9 mouse cellular contexts compared by ENCODE assay signal in the genomic region with DNA sequence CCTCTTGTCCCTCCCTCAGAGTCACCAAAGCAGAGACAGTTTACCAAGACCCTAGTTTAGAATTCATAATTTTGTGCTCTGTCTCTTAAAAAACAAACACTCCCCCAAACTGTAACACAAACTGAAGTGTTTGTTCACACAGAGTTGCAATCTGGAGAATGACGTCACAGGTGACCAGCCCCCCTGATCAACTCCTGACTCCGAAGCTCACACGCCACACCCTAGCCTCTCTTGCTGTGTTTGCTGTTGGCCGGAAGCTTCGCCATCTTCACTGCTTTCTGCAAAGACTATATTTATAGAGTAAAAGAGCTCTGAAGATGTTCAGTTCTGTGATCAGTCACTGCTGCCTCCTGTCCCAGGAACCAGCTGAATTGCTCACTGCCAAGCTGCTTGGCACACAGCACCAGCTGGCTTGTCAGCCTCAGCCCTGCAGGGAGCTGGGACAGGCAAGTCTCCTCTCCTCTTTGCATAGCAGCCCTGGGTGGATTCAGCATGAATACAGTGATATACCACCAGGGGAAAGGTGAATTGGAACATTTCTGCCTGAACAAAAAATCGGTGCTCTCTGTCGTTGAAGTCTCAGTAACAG. TPM values are rescaled to one million over a fixed set of nuclear protein-coding genes. Genes with fewer than 3 reads are reported as not detected.
A peak's percentile ranks its signal among the peaks of the same experiment; 100 is the strongest.
DNase-seq lines count a peak whose midpoint lies in the region; TF ChIP-seq lines count a peak whose summit lies in the region.
"Had no signal": no experiment of that assay in that cellular context is flagged by ENCODE, and none has a peak within 500 bp of the region (broad histone marks: within the 10 kb centered on the region; RNA-seq: fewer than 3 reads in every experiment).

No protein-coding gene starts in this region.

- no peaks in the 10 kb centered on the region for H3K36me3 ChIP-seq in thymus, adult 2 months (ENCODE audit: control insufficient read depth, insufficient read depth, low read length)

- no peaks in the 10 kb centered on the region for H3K27me3 ChIP-seq in thymus, adult 2 months (ENCODE audit: control insufficient read depth, insufficient read depth, low read length)
- H3K27me3 ChIP-seq: megakaryocyte, embryonic 14.5 days had no signal

- no peak overlapping the region for H3K27ac ChIP-seq in thymus, adult 2 months (ENCODE audit: control insufficient read depth, insufficient read depth, low read length)

- no peak overlapping the region for H3K4me3 ChIP-seq in thymus, adult 2 months (ENCODE audit: control insufficient read depth, insufficient read depth, low read length)
- H3K4me3 ChIP-seq: megakaryocyte, embryonic 14.5 days had no signal

- peak; percentile 60 to 63 for DNase-seq in left cerebral cortex, adult 18-20 months (ENCODE audit: low spot score in 2 of 2)
- DNase-seq in left cerebral cortex, adult 11 months (ENCODE audit: low spot score): no peak
- DNase-seq in cerebellum, postnatal 36 days: peak; percentile 63 to 70
- peak; percentile 11 to 71 for DNase-seq in left cerebral cortex, adult 8-10 months (ENCODE audit: low spot score in 2 of 2)
- peak; percentile 72 for DNase-seq in right cerebral cortex, postnatal 25 days
- no peak for DNase-seq in gastrocnemius, postnatal 4 days (ENCODE audit: low spot score in 2 of 2)
- DNase-seq in embryo, embryonic 10.5 days (ENCODE audit: low spot score): no peak
- DNase-seq in thymus, adult 2 months: no peak

- H3K4me1 ChIP-seq in thymus, adult 2 months (replicated peaks; ENCODE audit: control insufficient read depth, insufficient read depth, low read length): no peaks in the 10 kb centered on the region
- H3K4me1 ChIP-seq: megakaryocyte, embryonic 14.5 days had no signal

- no peak for TF ChIP-seq POLR2A in thymus, adult 2 months (IDR thresholded peaks at IDR 0.05; ENCODE audit: control insufficient read depth, extremely low read depth, insufficient read depth, low read length, poor library complexity)

- TF ChIP-seq CTCF in thymus, adult 2 months (IDR thresholded peaks at IDR 0.05; ENCODE audit: borderline replicate concordance, control insufficient read depth, extremely low read depth, insufficient read depth, low read length, poor library complexity): no peak

- WGBS in thymus, adult 2 months: 86% methylated on average over 7 of the region's 7 CpGs

RNA-seq across cellular contexts. Expression of gene Tspan2, which starts 57.3 kb away (rescaled TPM):
- total RNA-seq in left cerebral cortex, adult 18-20 months (2021): 10 to 100 TPM; 34.6 to 39.4 TPM
- total RNA-seq in left cerebral cortex, adult 8-10 months (2022): 10 to 100 TPM; 66.3 to 74.3 (median 70.5) TPM
- total RNA-seq in gastrocnemius, postnatal 4 days (2021): 10 to 100 TPM; 21.7 to 23.2 TPM
- polyA plus RNA-seq in thymus, adult 2 months (2012; rRNA removed): 6.1 and 7.5 TPM in 2 replicates

Comparison
In these comparisons a context has a peak if more than half of its experiments do, and no peak if none do; other contexts are left out.
1. DNase-seq: peak in left cerebral cortex, adult 18-20 months (2 of 2), cerebellum, postnatal 36 days (2 of 2), left cerebral cortex, adult 8-10 months (2 of 2) and right cerebral cortex, postnatal 25 days (single experiment); none in left cerebral cortex, adult 11 months (single experiment), gastrocnemius, postnatal 4 days (0 of 2), embryo, embryonic 10.5 days (single experiment) and thymus, adult 2 months (single experiment).